Mouse (Mus musculus) forebrain, embryonic 14.5 days (tissue): ENCODE data around the gene Bcar3. TPM values are rescaled to one million over a fixed set of nuclear protein-coding genes. Genes with fewer than 3 reads are reported as not detected.

Experiments used
- ATAC-seq: fragments of 200-750 bp; cut with Nextera tagmentation; 2 replicates; pipeline ENCODE4 v1.8.0; 2017; ENCODE audit warnings: mild to moderate bottlenecking, moderate library complexity
- DNase-seq: peaks from one replicate; pipeline ENCODE4 v3.0.0-alpha.2; 2015; ENCODE audit warnings: low spot score
- H3K27ac ChIP-seq: fragments of 300-500 bp; sonication (generic); 2 replicates; pipeline ENCODE4 v1.5.1; 2014; ENCODE audit warnings: low read depth, mild to moderate bottlenecking, control low read depth, low read length, moderate library complexity
- H3K27me3 ChIP-seq: fragments of 300-500 bp; sonication (generic); replicated peaks from 2 replicates; pipeline ENCODE4 v1.6.1; 2014; ENCODE audit warnings: low read length, control low read depth, mixed read lengths; ENCODE audit not compliant: control insufficient read depth, insufficient read depth
- H3K36me3 ChIP-seq: fragments of 300-500 bp; sonication (generic); 2 replicates; pipeline ENCODE4 v1.6.1; 2014; ENCODE audit warnings: low read length, control low read depth; ENCODE audit not compliant: control insufficient read depth, insufficient read depth
- H3K4me1 ChIP-seq: fragments of 300-500 bp; sonication (generic); 2 replicates; pipeline ENCODE4 v1.6.1; 2014; ENCODE audit warnings: antibody characterized with exemption, low read length, control low read depth; ENCODE audit not compliant: control insufficient read depth, insufficient read depth
- H3K4me2 ChIP-seq: fragments of 300-500 bp; sonication (generic); 2 replicates; pipeline ENCODE4 v1.6.1; 2014; ENCODE audit warnings: mild to moderate bottlenecking, control low read depth, low read length
- H3K4me3 ChIP-seq: fragments of 300-500 bp; sonication (generic); 2 replicates; pipeline ENCODE4 v1.5.1; 2014; ENCODE audit warnings: low read depth, low read length, control low read depth
- H3K9ac ChIP-seq: fragments of 300-500 bp; sonication (generic); 2 replicates; pipeline ENCODE4 v1.6.1; 2014; ENCODE audit warnings: mild to moderate bottlenecking, low read length, control low read depth, moderate library complexity
- H3K9me3 ChIP-seq: fragments of 300-500 bp; sonication (generic); replicated peaks from 2 replicates; pipeline ENCODE4 v1.6.1; 2016; ENCODE audit warnings: low read length, control low read depth, mixed read lengths; ENCODE audit not compliant: control insufficient read depth
- WGBS: fragments of 180-500 bp; shearing (Covaris S2); extraction: QIAGEN DNeasy Blood & Tissue Kit; methylation state at CpG from one replicate; pipeline ENCODE4 v1.1.7; 2014; 5-methylcytosine and 5-hydroxymethylcytosine counted together
- polyA plus RNA-seq: library from polyadenylated mRNA; unstranded; fragments of >200 nt; fragmentation: Nextera tagmentation; extraction: Ambion mirVana; gene quantifications from 2 replicates; pipeline ENCODE4 v1.2.1, GENCODE M21; 2014

Gene Bcar3
- polyA plus RNA-seq, 1 experiment from 2014 or later = 4.2 TPM

- Histone ChIP-seq H3K4me2 (no peak overlapping the region), H3K27ac (no peak overlapping the region), H3K9ac (no peak overlapping the region), H3K4me1 (no peaks in the 10 kb centered on the region), H3K36me3 (no peaks in the 10 kb centered on the region), H3K4me3 (no peak overlapping the region), H3K27me3 (no peaks in the 10 kb centered on the region), H3K9me3 (no peaks in the 10 kb centered on the region)
- DNase-seq (no peak), ATAC-seq (no peak)
- 85% methylated on average over 13 of the region's 13 CpGs for WGBS
Observed at GRCm38 (mm10) chr3:122340135-122341068, 46.5 kb downstream of the Bcar3 start.

- Histone ChIP-seq H3K9ac (no peak overlapping the region), H3K27me3 (no peaks in the 10 kb centered on the region), H3K4me1 (no peaks in the 10 kb centered on the region), H3K36me3 (no peaks in the 10 kb centered on the region), H3K27ac (no peak overlapping the region), H3K4me2 (no peak overlapping the region), H3K9me3 (no peaks in the 10 kb centered on the region), H3K4me3 (no peak overlapping the region)
- DNase-seq (no peak), ATAC-seq (no peak)
- 69% methylated on average over 9 of the region's 9 CpGs for WGBS
Observed at GRCm38 (mm10) chr3:122343437-122343853, 49.5 kb downstream of the Bcar3 start.

- WGBS = 92% methylated on average over 5 of the region's 5 CpGs
- no peak for DNase-seq
- no peak overlapping the region for H3K4me3 ChIP-seq
Observed at GRCm38 (mm10) chr3:122344350-122344749, 50.4 kb downstream of the Bcar3 start.

GRCm38 (mm10) chr3:122345977-122346472, 52.1 kb downstream of the Bcar3 start:
- no peak for DNase-seq
- Histone ChIP-seq H3K9ac (no peak overlapping the region), H3K4me3 (no peak overlapping the region), H3K36me3 (no peaks in the 10 kb centered on the region), H3K27me3 (no peaks in the 10 kb centered on the region), H3K27ac (no peak overlapping the region), H3K4me2 (no peak overlapping the region), H3K4me1 (no peaks in the 10 kb centered on the region), H3K9me3 (no peaks in the 10 kb centered on the region)
- 85% methylated on average over 1 of the region's 1 CpGs for WGBS
- no peak for ATAC-seq

More at GRCm38 (mm10) chr3:122344350-122344749, 50.4 kb downstream of the Bcar3 start:
- no peak for ATAC-seq
- no peaks in the 10 kb centered on the region for H3K4me1 ChIP-seq
- H3K27me3 ChIP-seq = no peaks in the 10 kb centered on the region
- H3K27ac ChIP-seq = no peak overlapping the region
- H3K4me2 ChIP-seq = no peak overlapping the region
- no peaks in the 10 kb centered on the region for H3K36me3 ChIP-seq
- no peaks in the 10 kb centered on the region for H3K9me3 ChIP-seq
- H3K9ac ChIP-seq = no peak overlapping the region

- Histone ChIP-seq H3K27ac (no peak overlapping the region), H3K9me3 (no peaks in the 10 kb centered on the region), H3K27me3 (no peaks in the 10 kb centered on the region), H3K9ac (no peak overlapping the region), H3K36me3 (no peaks in the 10 kb centered on the region), H3K4me3 (no peak overlapping the region), H3K4me1 (no peaks in the 10 kb centered on the region), H3K4me2 (no peak overlapping the region)
- ATAC-seq = no peak
- WGBS = 97% methylated on average over 2 of the region's 2 CpGs
- no peak for DNase-seq
Observed at GRCm38 (mm10) chr3:122346600-122346999, 52.7 kb downstream of the Bcar3 start.

GRCm38 (mm10) chr3:122348677-122349076, 54.7 kb downstream of the Bcar3 start:
- H3K9ac ChIP-seq = no peak overlapping the region
- ATAC-seq = no peak
- no peak overlapping the region for H3K4me3 ChIP-seq
- H3K36me3 ChIP-seq = no peaks in the 10 kb centered on the region
- no peak for DNase-seq
- WGBS = 90% methylated on average over 5 of the region's 5 CpGs
- no peak overlapping the region for H3K27ac ChIP-seq
- H3K4me2 ChIP-seq = no peak overlapping the region
- no peaks in the 10 kb centered on the region for H3K9me3 ChIP-seq
- no peaks in the 10 kb centered on the region for H3K27me3 ChIP-seq
- H3K4me1 ChIP-seq = no peaks in the 10 kb centered on the region

GRCm38 (mm10) chr3:122352801-122353200, 58.9 kb downstream of the Bcar3 start:
- H3K27me3 ChIP-seq = no peaks in the 10 kb centered on the region
- no peak for ATAC-seq
- H3K9me3 ChIP-seq = no peaks in the 10 kb centered on the region
- H3K4me2 ChIP-seq = no peak overlapping the region
- DNase-seq = no peak
- H3K27ac ChIP-seq = no peak overlapping the region
- H3K4me1 ChIP-seq = no peaks in the 10 kb centered on the region
- no peak overlapping the region for H3K9ac ChIP-seq
- 89% methylated on average over 3 of the region's 3 CpGs for WGBS
- no peak overlapping the region for H3K4me3 ChIP-seq
- H3K36me3 ChIP-seq = no peaks in the 10 kb centered on the region

- no peaks in the 10 kb centered on the region for H3K9me3 ChIP-seq
- DNase-seq = no peak
- H3K27me3 ChIP-seq = no peaks in the 10 kb centered on the region
- ATAC-seq = peak; percentile 40; the same call in 1 of the 2 replicates
- H3K9ac ChIP-seq = no peak overlapping the region
- no peak overlapping the region for H3K27ac ChIP-seq
- no peak overlapping the region for H3K4me2 ChIP-seq
- no peaks in the 10 kb centered on the region for H3K36me3 ChIP-seq
- H3K4me1 ChIP-seq = no peaks in the 10 kb centered on the region
- H3K4me3 ChIP-seq = no peak overlapping the region
- WGBS = 66% methylated on average over 7 of the region's 7 CpGs
Observed at GRCm38 (mm10) chr3:122359426-122359825, 65.5 kb downstream of the Bcar3 start.

GRCm38 (mm10) chr3:122359954-122360353, 66.0 kb downstream of the Bcar3 start:
- WGBS = 95% methylated on average over 9 of the region's 9 CpGs
- DNase-seq = no peak

More at GRCm38 (mm10) chr3:122359954-122360353, 66.0 kb downstream of the Bcar3 start:
- Histone ChIP-seq H3K27ac (no peak overlapping the region), H3K9me3 (no peaks in the 10 kb centered on the region), H3K4me2 (no peak overlapping the region), H3K27me3 (no peaks in the 10 kb centered on the region), H3K9ac (no peak overlapping the region), H3K36me3 (no peaks in the 10 kb centered on the region), H3K4me1 (peaks cover 2% of the 10 kb centered on the region; the same call in 1 of the 2 replicates), H3K4me3 (no peak overlapping the region)
- no peak for ATAC-seq
